Mouse (Mus musculus) heart, embryonic 15.5 days (tissue): ENCODE results near the gene Scgb1b29. TPM values are rescaled to one million over a fixed set of nuclear protein-coding genes. Genes with fewer than 3 reads are reported as not detected.
"Not testable (repeated sequence)": the region's sequence is repeated elsewhere in the genome, so short reads cannot be mapped to it uniquely, and the experiment has no call there.

ENCODE experiments used
- ATAC-seq: fragments of 200-750 bp; cut with Nextera tagmentation; replicated peaks from 2 replicates; pipeline ENCODE4 v1.8.0; 2017; ENCODE audit warnings: low read depth, moderate TSS enrichment; ENCODE audit not compliant: insufficient number of reproducible peaks, insufficient read depth, low FRiP score
- H3K27ac ChIP-seq: fragments of 300-500 bp; sonication (generic); 2 replicates; pipeline ENCODE4 v1.5.1; 2015; ENCODE audit warnings: mild to moderate bottlenecking, inconsistent platforms
- H3K27me3 ChIP-seq: fragments of 300-500 bp; sonication (generic); 2 replicates; pipeline ENCODE4 v1.6.1; 2015; ENCODE audit warnings: inconsistent platforms
- H3K36me3 ChIP-seq: fragments of 300-500 bp; sonication (generic); 2 replicates; pipeline ENCODE4 v1.6.1; 2015; ENCODE audit warnings: mild to moderate bottlenecking, inconsistent platforms
- H3K4me1 ChIP-seq: fragments of 300-500 bp; sonication (generic); replicated peaks from 2 replicates; pipeline ENCODE4 v1.6.1; 2015; ENCODE audit warnings: inconsistent platforms
- H3K4me2 ChIP-seq: fragments of 300-500 bp; sonication (generic); 2 replicates; pipeline ENCODE4 v1.6.1; 2015; ENCODE audit warnings: inconsistent platforms, mild to moderate bottlenecking, moderate library complexity
- H3K4me3 ChIP-seq: fragments of 300-500 bp; sonication (generic); 2 replicates; pipeline ENCODE4 v1.5.1; 2015; ENCODE audit warnings: mild to moderate bottlenecking, inconsistent platforms
- H3K9ac ChIP-seq: fragments of 300-500 bp; sonication (generic); 2 replicates; pipeline ENCODE4 v1.6.1; 2015; ENCODE audit warnings: mild to moderate bottlenecking, inconsistent platforms
- H3K9me3 ChIP-seq: fragments of 300-500 bp; sonication (generic); replicated peaks from 2 replicates; pipeline ENCODE4 v1.6.1; 2016; ENCODE audit warnings: inconsistent platforms
- WGBS: fragments of 180-500 bp; shearing (Covaris S2); methylation state at CpG from one replicate; pipeline ENCODE4 v1.1.7; 2015; ENCODE audit warnings: mixed read lengths; 5-methylcytosine and 5-hydroxymethylcytosine counted together
- polyA plus RNA-seq: library from polyadenylated mRNA; unstranded; fragments of >200 nt; fragmentation: Nextera tagmentation; extraction: Ambion mirVana; gene quantifications from 2 replicates; pipeline ENCODE4 v1.2.1, GENCODE M21; 2015

The Scgb1b29 gene
- not detected in 2 replicates for polyA plus RNA-seq

DNA sequence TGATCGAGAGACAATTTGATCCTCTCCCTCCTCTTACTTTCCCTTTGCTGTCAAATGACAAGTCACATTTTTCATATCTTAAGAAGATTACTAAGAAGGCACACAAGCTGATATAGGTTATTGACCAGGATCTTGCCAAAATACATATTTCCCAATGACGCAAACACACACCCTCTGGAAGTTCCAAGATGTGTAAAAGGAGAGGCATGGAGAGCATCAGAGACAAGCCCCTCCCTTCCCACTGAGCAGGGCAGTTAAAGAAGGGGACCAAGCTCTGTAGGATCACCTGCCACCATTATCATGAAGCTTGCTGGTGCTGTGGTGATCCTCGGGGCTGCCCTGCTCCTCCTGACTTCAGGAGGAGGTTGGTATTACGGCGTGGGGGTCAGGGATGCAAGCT, at the start of gene Scgb1b29:
TSS of gene Scgb1b29 (plus strand) at position 301 of the 400 bp plus-strand sequence.
- 54% methylated on average over 4 of the region's 5 CpGs for WGBS
- H3K27me3 ChIP-seq, H3K9me3 ChIP-seq, H3K36me3 ChIP-seq, H3K4me2 ChIP-seq, H3K4me1 ChIP-seq, H3K27ac ChIP-seq, H3K9ac ChIP-seq, H3K4me3 ChIP-seq, ATAC-seq: not testable (repeated sequence)

DNA sequence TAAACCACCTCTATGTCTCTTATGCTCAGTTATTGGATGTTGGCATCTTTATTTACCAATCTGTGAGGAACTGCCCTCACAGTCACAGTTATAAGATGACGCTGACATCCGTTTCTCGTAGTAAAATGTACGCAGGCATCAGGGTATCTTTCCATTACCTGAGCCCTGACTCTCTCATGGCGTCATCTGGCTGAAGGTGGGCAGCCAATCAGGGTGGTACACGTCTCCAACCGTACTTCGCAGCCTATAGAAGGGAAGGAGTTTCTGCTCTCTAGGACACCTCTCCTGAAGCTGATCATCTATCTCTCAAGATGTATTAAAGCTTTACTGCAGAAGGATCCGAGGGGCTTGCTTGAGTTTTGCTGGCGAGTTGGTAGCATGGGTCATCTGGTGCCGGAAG, 12.7 kb upstream of the Scgb1b29 start:
- not testable (repeated sequence) for H3K4me2 ChIP-seq, H3K27me3 ChIP-seq, H3K4me1 ChIP-seq, ATAC-seq, H3K36me3 ChIP-seq, H3K9me3 ChIP-seq, H3K27ac ChIP-seq, H3K9ac ChIP-seq, H3K4me3 ChIP-seq
- 82% methylated on average over 11 of the region's 11 CpGs for WGBS

Other genes with a start within 250 kb of the Scgb1b29 start
- not detected in 2 replicates for gene Scgb2b11, start 230.4 kb upstream of the Scgb1b29 start, polyA plus RNA-seq
- not detected in 2 replicates for gene Scgb1b11, start 218.7 kb upstream of the Scgb1b29 start, polyA plus RNA-seq
- not detected in 2 replicates for gene Scgb2b12, start 114.3 kb upstream of the Scgb1b29 start, polyA plus RNA-seq
- not detected in 2 replicates for gene Scgb1b12, start 107.4 kb upstream of the Scgb1b29 start, polyA plus RNA-seq